Mouse (Mus musculus): ENCODE results near the gene Fam50a.

DNA sequence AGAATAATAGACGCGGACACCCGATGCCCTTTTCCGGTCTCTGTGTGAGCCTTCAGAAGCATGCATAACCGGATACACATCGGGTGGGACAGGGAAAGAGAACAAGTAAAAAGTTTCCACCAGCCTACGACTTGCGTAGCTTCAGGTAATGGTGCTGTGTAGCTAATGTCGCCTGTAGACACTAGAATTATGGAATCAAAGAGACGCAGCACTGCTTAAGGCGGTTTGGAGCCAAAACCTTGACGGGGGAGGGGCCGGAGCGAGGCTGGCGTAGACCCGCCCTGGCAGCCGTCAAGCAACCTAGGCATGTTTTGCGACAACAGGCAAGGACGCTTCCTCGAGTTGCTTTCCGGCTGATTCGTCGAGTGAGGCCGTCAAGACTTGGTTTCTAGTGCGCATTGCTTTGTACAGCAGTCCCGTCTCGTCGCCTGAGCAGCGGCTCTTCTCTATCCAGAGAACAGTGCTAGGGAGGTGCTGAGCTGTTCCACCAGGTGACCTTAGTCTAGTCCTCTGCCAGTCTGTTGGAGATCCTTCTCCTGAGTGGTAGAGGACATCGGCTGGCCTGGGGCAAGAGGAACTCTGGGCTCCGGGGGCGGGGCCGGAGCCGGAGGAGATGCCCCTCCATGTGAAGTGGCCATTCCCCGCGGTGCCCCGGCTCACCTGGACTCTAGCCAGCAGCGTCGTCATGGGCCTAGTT lies 30.3 kb upstream of the Fam50a start:
- no peak for TF ChIP-seq CTCF (IDR thresholded peaks at IDR 0.05; ENCODE audit: borderline replicate concordance, extremely low read depth, insufficient read depth, insufficient read length)
- TF ChIP-seq POLR2A (IDR thresholded peaks at IDR 0.05; ENCODE audit: borderline replicate concordance, extremely low read depth, insufficient read depth, insufficient read length, poor library complexity, severe bottlenecking), result peak; percentile 63; the same call in 1 of the 2 replicates

Data from brain, embryonic 14.5 days (tissue).